Mouse (Mus musculus): ENCODE results near the gene Gm32742.
"Not testable (repeated sequence)": the region's sequence is repeated elsewhere in the genome, so short reads cannot be mapped to it uniquely, and the experiment has no call there.

Gene Gm32742

GRCm38 (mm10) chr9:51152079-51152752 lies 13.1 kb downstream of the Gm32742 start:
- DNase-seq (ENCODE audit: low spot score in 2 of 2), result peak; percentile 25 to 34

- DNase-seq (ENCODE audit: low spot score in 2 of 2), result no peak
Observed at GRCm38 (mm10) chr9:51147294-51147693, 18.0 kb downstream of the Gm32742 start.

GRCm38 (mm10) chr9:51146496-51146895 lies 18.8 kb downstream of the Gm32742 start:
- DNase-seq (ENCODE audit: low spot score in 2 of 2), result no peak

- no peak for DNase-seq (ENCODE audit: low spot score in 2 of 2)
Observed at GRCm38 (mm10) chr9:51144218-51144617, 21.1 kb downstream of the Gm32742 start.

GRCm38 (mm10) chr9:51143437-51143836 lies 21.9 kb downstream of the Gm32742 start:
- DNase-seq (ENCODE audit: low spot score in 2 of 2), result no peak

- no peak for DNase-seq (ENCODE audit: low spot score in 2 of 2)
Observed at GRCm38 (mm10) chr9:51140711-51141110, 24.6 kb downstream of the Gm32742 start.

GRCm38 (mm10) chr9:51139401-51139800 lies 25.9 kb downstream of the Gm32742 start:
- not testable (repeated sequence) for DNase-seq (ENCODE audit: low spot score in 2 of 2)

GRCm38 (mm10) chr9:51138301-51138700 lies 27.0 kb downstream of the Gm32742 start:
- no peak for DNase-seq (ENCODE audit: low spot score in 2 of 2)

- no peak for DNase-seq (ENCODE audit: low spot score in 2 of 2)
Observed at GRCm38 (mm10) chr9:51137836-51138235, 27.5 kb downstream of the Gm32742 start.

- no peak for DNase-seq (ENCODE audit: low spot score in 2 of 2)
Observed at GRCm38 (mm10) chr9:51137432-51137831, 27.9 kb downstream of the Gm32742 start.

- no peak for DNase-seq (ENCODE audit: low spot score in 2 of 2)
Observed at GRCm38 (mm10) chr9:51136985-51137384, 28.3 kb downstream of the Gm32742 start.

GRCm38 (mm10) chr9:51114767-51115166 lies 50.5 kb downstream of the Gm32742 start:
- no peak for DNase-seq (ENCODE audit: low spot score in 2 of 2)

GRCm38 (mm10) chr9:51105751-51106150 lies 59.6 kb downstream of the Gm32742 start:
- DNase-seq (ENCODE audit: low spot score in 2 of 2), result peak in 1 of 2 experiments; percentile 6

GRCm38 (mm10) chr9:51103808-51104514 lies 61.4 kb downstream of the Gm32742 start:
- peak; percentile 5 to 8 for DNase-seq (ENCODE audit: low spot score in 2 of 2)

GRCm38 (mm10) chr9:51102963-51103807 lies 62.1 kb downstream of the Gm32742 start:
- peak; percentile 24 to 40 for DNase-seq (ENCODE audit: low spot score in 2 of 2)

- peak in 1 of 2 experiments; percentile 5 for DNase-seq (ENCODE audit: low spot score in 2 of 2)
Observed at GRCm38 (mm10) chr9:51101756-51102425, 63.4 kb downstream of the Gm32742 start, which contains the start of gene 4833427G06Rik. TSS of gene 4833427G06Rik (minus strand) at chr9:51102078.

- no peak for DNase-seq (ENCODE audit: low spot score in 2 of 2)
Observed at GRCm38 (mm10) chr9:51096306-51096705, 69.0 kb downstream of the Gm32742 start.

- no peak for DNase-seq (ENCODE audit: low spot score in 2 of 2)
Observed at GRCm38 (mm10) chr9:51093697-51094096, 71.6 kb downstream of the Gm32742 start.

- no peak for DNase-seq (ENCODE audit: low spot score in 2 of 2)
Observed at GRCm38 (mm10) chr9:51081614-51082013, 83.7 kb downstream of the Gm32742 start.
